Mouse (Mus musculus): Measurements from ENCODE around the gene Sel1l2. TPM values are rescaled to one million over a fixed set of nuclear protein-coding genes. Genes with fewer than 3 reads are reported as not detected.

Sel1l2 gene
- polyA plus RNA-seq, 1 experiment from 2014 or later: not detected

GRCm38 (mm10) chr2:140293820-140294219 lies 95.7 kb downstream of the Sel1l2 start:
- Histone ChIP-seq H3K9ac (replicated peaks) (no peak overlapping the region), H3K4me3 (no peak overlapping the region), H3K36me3 (no peaks in the 10 kb centered on the region), H3K4me1 (no peaks in the 10 kb centered on the region), H3K4me2 (replicated peaks) (no peak overlapping the region), H3K27me3 (no peaks in the 10 kb centered on the region), H3K9me3 (no peaks in the 10 kb centered on the region), H3K27ac (replicated peaks) (no peak overlapping the region)
- no peak for ATAC-seq (ENCODE audit: low FRiP score, low read depth)
- 91% methylated on average over 2 of the region's 2 CpGs for WGBS

GRCm38 (mm10) chr2:140280808-140281207 lies 108.7 kb downstream of the Sel1l2 start:
- Histone ChIP-seq H3K4me3 (no peak overlapping the region), H3K4me2 (replicated peaks) (no peak overlapping the region), H3K36me3 (no peaks in the 10 kb centered on the region), H3K9me3 (no peaks in the 10 kb centered on the region), H3K27ac (replicated peaks) (no peak overlapping the region), H3K4me1 (no peaks in the 10 kb centered on the region), H3K27me3 (no peaks in the 10 kb centered on the region), H3K9ac (replicated peaks) (no peak overlapping the region)
- ATAC-seq (ENCODE audit: low FRiP score, low read depth): no peak
- 74% methylated on average over 8 of the region's 8 CpGs for whole genome bisulfite sequencing

- H3K4me1 ChIP-seq: no peaks in the 10 kb centered on the region
- H3K9ac ChIP-seq (replicated peaks): no peak overlapping the region
- no peaks in the 10 kb centered on the region for H3K9me3 ChIP-seq
- 78% methylated on average over 2 of the region's 2 CpGs for WGBS
- no peaks in the 10 kb centered on the region for H3K36me3 ChIP-seq
- no peak overlapping the region for H3K27ac ChIP-seq (replicated peaks)
- ATAC-seq (ENCODE audit: low FRiP score, low read depth): no peak
- H3K4me2 ChIP-seq (replicated peaks): no peak overlapping the region
- H3K27me3 ChIP-seq: no peaks in the 10 kb centered on the region
- no peak overlapping the region for H3K4me3 ChIP-seq
Measured at GRCm38 (mm10) chr2:140255595-140256141, 133.8 kb downstream of the Sel1l2 start.

DNA sequence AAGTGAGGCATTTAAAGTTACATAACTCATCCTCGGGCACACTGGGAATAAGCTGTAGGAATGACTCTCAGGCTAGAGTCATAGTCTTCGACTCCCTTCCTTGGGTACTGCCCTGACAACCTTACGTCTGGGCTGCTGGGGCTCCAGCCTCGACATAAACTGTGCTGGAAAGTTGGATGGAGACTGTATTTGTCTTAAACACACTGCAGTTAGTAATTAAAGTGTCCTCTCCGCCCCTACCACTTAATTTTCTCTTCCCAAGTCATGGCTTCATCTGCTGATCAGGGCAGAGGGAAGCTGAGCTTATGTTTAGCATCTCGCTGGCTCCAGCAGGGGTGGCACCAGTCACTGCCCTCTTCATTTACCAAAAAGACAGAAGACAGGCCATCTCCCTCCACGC lies 135.2 kb downstream of the Sel1l2 start:
- no peak for ATAC-seq (ENCODE audit: low FRiP score, low read depth)
- H3K36me3 ChIP-seq: no peaks in the 10 kb centered on the region
- WGBS: 86% methylated on average over 7 of the region's 7 CpGs
- H3K27ac ChIP-seq (replicated peaks): no peak overlapping the region
- no peak overlapping the region for H3K9ac ChIP-seq (replicated peaks)
- H3K4me2 ChIP-seq (replicated peaks): no peak overlapping the region
- H3K9me3 ChIP-seq: no peaks in the 10 kb centered on the region
- no peaks in the 10 kb centered on the region for H3K4me1 ChIP-seq
- H3K4me3 ChIP-seq: no peak overlapping the region
- H3K27me3 ChIP-seq: no peaks in the 10 kb centered on the region

DNA sequence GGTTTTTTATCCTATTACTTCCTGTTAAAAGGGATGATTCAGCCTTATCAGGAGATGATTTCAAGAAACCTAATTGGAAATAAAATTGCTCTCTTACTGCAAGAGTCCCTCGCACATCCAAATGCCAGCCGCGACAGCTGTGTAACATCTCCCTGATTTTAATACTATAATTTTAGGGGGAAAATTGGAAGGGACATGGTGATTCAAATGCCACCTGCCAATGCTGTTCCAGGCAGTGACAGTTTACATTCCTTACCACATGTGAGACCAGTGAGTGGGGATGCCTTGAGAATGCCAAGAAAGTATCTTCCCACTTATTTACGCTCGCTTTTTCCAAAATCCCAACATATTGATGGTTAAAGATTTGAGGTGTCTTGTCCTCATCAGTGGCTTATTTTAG lies 146.4 kb downstream of the Sel1l2 start:
- H3K9ac ChIP-seq (replicated peaks): no peak overlapping the region
- H3K9me3 ChIP-seq: no peaks in the 10 kb centered on the region
- H3K4me3 ChIP-seq: no peak overlapping the region
- no peaks in the 10 kb centered on the region for H3K36me3 ChIP-seq
- 89% methylated on average over 5 of the region's 5 CpGs for WGBS
- ATAC-seq (ENCODE audit: low FRiP score, low read depth): no peak
- no peaks in the 10 kb centered on the region for H3K27me3 ChIP-seq
- no peak overlapping the region for H3K27ac ChIP-seq (replicated peaks)
- H3K4me2 ChIP-seq (replicated peaks): no peak overlapping the region
- H3K4me1 ChIP-seq: peaks cover 3% of the 10 kb centered on the region; the same call in 1 of the 2 replicates

DNA sequence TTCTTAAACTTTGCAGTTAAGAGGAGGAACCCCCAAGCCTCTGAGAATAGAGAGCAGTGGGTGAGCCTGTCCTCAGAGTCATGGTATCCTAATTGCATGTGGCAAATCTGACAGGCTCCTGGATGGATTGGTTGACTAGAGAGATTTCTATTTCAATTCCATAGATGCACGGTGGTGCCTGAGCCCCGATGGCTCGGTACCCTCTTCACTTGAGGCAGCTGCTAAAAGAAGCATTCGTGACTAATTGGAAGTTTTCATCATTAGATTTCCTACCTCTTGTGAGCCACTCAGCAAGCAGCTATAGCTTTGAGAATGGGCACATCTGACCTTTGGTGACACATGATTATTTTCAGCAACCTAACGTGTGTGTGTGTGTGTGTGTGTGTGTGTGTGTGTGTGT lies 147.1 kb downstream of the Sel1l2 start:
- H3K27me3 ChIP-seq: no peaks in the 10 kb centered on the region
- ATAC-seq (ENCODE audit: low FRiP score, low read depth): peak; percentile 39; the same call in 1 of the 2 replicates
- no peak overlapping the region for H3K4me3 ChIP-seq
- no peaks in the 10 kb centered on the region for H3K9me3 ChIP-seq
- no peak overlapping the region for H3K9ac ChIP-seq (replicated peaks)
- no peak overlapping the region for H3K27ac ChIP-seq (replicated peaks)
- WGBS: 66% methylated on average over 5 of the region's 5 CpGs
- H3K36me3 ChIP-seq: no peaks in the 10 kb centered on the region
- H3K4me2 ChIP-seq (replicated peaks): no peak overlapping the region
- peaks cover 3% of the 10 kb centered on the region; the same call in 1 of the 2 replicates for H3K4me1 ChIP-seq

DNA sequence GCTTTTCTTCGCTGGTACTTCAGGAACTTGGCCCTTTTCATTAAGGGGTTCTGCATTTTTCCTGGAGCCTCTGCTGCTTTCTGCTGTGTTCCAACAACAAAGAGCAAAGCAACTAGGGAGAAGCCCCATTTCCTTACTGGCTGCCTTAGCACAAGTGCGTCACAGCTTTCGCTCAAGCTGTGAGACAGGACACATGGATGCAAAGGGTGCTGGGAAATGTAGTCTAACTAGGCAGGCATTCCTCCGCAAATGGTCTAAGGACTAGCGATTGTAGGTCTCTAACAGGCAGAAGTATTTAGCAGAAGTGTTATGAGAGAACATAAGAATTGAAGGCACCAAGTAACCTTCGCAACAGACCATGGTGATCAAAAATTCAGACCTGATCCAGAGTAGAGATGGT lies 152.3 kb downstream of the Sel1l2 start:
- no peak overlapping the region for H3K9ac ChIP-seq (replicated peaks)
- H3K4me3 ChIP-seq: no peak overlapping the region
- 56% methylated on average over 6 of the region's 6 CpGs for WGBS
- no peaks in the 10 kb centered on the region for H3K9me3 ChIP-seq
- H3K36me3 ChIP-seq: no peaks in the 10 kb centered on the region
- ATAC-seq (ENCODE audit: low FRiP score, low read depth): peak; percentile 70
- 0 out of 2 replicates have a peak overlapping the region, but pooled peaks have one; percentile 5 for H3K4me2 ChIP-seq (replicated peaks)
- H3K4me1 ChIP-seq: no peaks in the 10 kb centered on the region
- H3K27me3 ChIP-seq: no peaks in the 10 kb centered on the region
- no peak overlapping the region for H3K27ac ChIP-seq (replicated peaks)

GRCm38 (mm10) chr2:140230295-140230694 lies 159.2 kb downstream of the Sel1l2 start:
- no peak overlapping the region for H3K4me2 ChIP-seq (replicated peaks)
- no peak for ATAC-seq (ENCODE audit: low FRiP score, low read depth)
- 68% methylated on average over 1 of the region's 1 CpGs for WGBS

GRCm38 (mm10) chr2:140220325-140220724 lies 169.2 kb downstream of the Sel1l2 start:
- Histone ChIP-seq H3K27me3 (no peaks in the 10 kb centered on the region), H3K9ac (replicated peaks) (no peak overlapping the region), H3K4me2 (replicated peaks) (no peak overlapping the region), H3K27ac (replicated peaks) (no peak overlapping the region), H3K36me3 (no peaks in the 10 kb centered on the region), H3K9me3 (no peaks in the 10 kb centered on the region), H3K4me3 (no peak overlapping the region), H3K4me1 (peaks cover 6% of the 10 kb centered on the region; the same call in 1 of the 2 replicates)
- ATAC-seq (ENCODE audit: low FRiP score, low read depth): peak; percentile 34; the same call in 1 of the 2 replicates
- WGBS: 49% methylated on average over 8 of the region's 8 CpGs

More at GRCm38 (mm10) chr2:140230295-140230694, 159.2 kb downstream of the Sel1l2 start:
- no peaks in the 10 kb centered on the region for H3K4me1 ChIP-seq
- no peaks in the 10 kb centered on the region for H3K27me3 ChIP-seq
- no peak overlapping the region for H3K4me3 ChIP-seq
- H3K27ac ChIP-seq (replicated peaks): no peak overlapping the region
- no peak overlapping the region for H3K9ac ChIP-seq (replicated peaks)
- no peaks in the 10 kb centered on the region for H3K9me3 ChIP-seq
- H3K36me3 ChIP-seq: no peaks in the 10 kb centered on the region

DNA sequence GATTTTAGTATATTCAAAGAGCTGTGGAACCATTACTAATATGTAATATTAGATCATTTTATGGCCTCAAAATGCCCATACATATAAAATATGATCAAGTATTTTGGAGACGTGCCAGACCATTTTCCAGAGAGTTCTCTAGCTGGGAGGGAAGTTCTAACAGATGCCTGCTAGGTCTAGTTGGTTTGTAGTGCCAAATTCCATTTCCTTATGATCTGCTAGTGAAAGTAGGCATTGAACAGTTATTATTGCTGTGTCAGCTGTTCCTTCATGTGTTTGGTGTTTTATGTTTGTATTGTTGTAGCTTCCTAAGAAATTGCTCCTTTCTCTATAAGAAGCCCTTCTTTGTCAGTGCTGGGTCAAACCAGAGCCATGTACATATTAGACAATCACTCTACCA lies 173.5 kb downstream of the Sel1l2 start:
- no peak overlapping the region for H3K4me2 ChIP-seq (replicated peaks)
- peaks cover 6% of the 10 kb centered on the region; the same call in 1 of the 2 replicates for H3K4me1 ChIP-seq
- no peaks in the 10 kb centered on the region for H3K9me3 ChIP-seq
- no peaks in the 10 kb centered on the region for H3K36me3 ChIP-seq
- no peak overlapping the region for H3K27ac ChIP-seq (replicated peaks)
- 83% methylated on average over 1 of the region's 1 CpGs for WGBS
- no peaks in the 10 kb centered on the region for H3K27me3 ChIP-seq
- no peak overlapping the region for H3K4me3 ChIP-seq
- no peak for ATAC-seq (ENCODE audit: low FRiP score, low read depth)
- H3K9ac ChIP-seq (replicated peaks): no peak overlapping the region

DNA sequence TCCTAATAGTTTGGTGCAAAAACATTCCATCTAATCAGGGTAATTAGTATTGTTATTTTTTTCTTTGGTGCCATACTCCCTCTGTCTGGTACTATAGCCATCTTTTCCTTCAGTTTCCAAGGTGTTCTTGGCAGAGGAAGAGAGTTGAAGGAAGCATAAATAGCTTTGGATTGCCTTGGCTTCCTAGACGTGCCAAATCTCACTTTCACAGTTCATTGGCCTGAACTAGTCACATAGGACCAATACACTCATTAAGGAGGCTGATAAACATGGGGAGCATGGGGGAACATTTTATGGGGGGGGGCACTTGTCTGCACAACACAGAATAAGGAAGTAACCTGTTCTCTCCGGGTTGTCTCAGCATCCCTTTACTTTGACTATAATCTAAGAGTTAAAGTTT lies 174.1 kb downstream of the Sel1l2 start:
- no peak overlapping the region for H3K9ac ChIP-seq (replicated peaks)
- no peak overlapping the region for H3K27ac ChIP-seq (replicated peaks)
- H3K27me3 ChIP-seq: no peaks in the 10 kb centered on the region
- H3K9me3 ChIP-seq: no peaks in the 10 kb centered on the region
- H3K4me3 ChIP-seq: no peak overlapping the region
- 69% methylated on average over 2 of the region's 2 CpGs for WGBS
- H3K36me3 ChIP-seq: no peaks in the 10 kb centered on the region
- peaks cover 5% of the 10 kb centered on the region; the same call in 1 of the 2 replicates for H3K4me1 ChIP-seq
- no peak for ATAC-seq (ENCODE audit: low FRiP score, low read depth)
- no peak overlapping the region for H3K4me2 ChIP-seq (replicated peaks)

GRCm38 (mm10) chr2:140214519-140215027 lies 174.9 kb downstream of the Sel1l2 start:
- Histone ChIP-seq H3K9me3 (no peaks in the 10 kb centered on the region), H3K4me1 (no peaks in the 10 kb centered on the region), H3K4me2 (replicated peaks) (no peak overlapping the region), H3K4me3 (no peak overlapping the region), H3K27me3 (no peaks in the 10 kb centered on the region), H3K36me3 (no peaks in the 10 kb centered on the region), H3K27ac (replicated peaks) (no peak overlapping the region), H3K9ac (replicated peaks) (no peak overlapping the region)
- WGBS: 88% methylated on average over 4 of the region's 4 CpGs
- ATAC-seq (ENCODE audit: low FRiP score, low read depth): no peak

DNA sequence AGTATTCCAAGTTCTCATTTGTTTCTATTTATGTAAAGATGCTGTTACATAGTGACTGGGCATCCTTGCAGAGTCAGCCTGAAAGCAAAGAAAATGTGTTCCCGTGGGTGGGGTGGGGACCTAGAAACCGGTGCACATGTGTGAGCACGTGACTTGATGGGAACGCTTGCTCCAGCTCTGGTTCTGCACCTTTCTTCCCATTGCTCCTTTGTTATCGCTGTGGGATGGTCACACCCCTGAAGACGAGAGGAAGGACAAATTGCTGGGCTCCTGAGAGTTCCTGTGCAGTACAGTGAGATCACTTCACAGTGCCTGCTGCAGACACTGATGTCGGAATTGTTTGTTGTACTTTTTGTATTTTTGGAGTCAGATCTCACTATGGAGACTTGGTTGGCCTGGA lies 185.8 kb downstream of the Sel1l2 start:
- Histone ChIP-seq H3K27ac (replicated peaks) (no peak overlapping the region), H3K9ac (replicated peaks) (no peak overlapping the region), H3K9me3 (no peaks in the 10 kb centered on the region), H3K4me3 (no peak overlapping the region), H3K4me2 (replicated peaks) (no peak overlapping the region), H3K27me3 (no peaks in the 10 kb centered on the region), H3K36me3 (peaks cover 32% of the 10 kb centered on the region), H3K4me1 (no peaks in the 10 kb centered on the region)
- 92% methylated on average over 7 of the region's 7 CpGs for WGBS
- no peak for ATAC-seq (ENCODE audit: low FRiP score, low read depth)
